Mouse (Mus musculus) limb, embryonic 15.5 days (tissue): ENCODE results near the gene Terb1. TPM values are rescaled to one million over a fixed set of nuclear protein-coding genes. Genes with fewer than 3 reads are reported as not detected.
A peak's percentile ranks its signal among the peaks of the same experiment; 100 is the strongest.

Source experiments
- ATAC-seq: fragments of 200-750 bp; cut with Nextera tagmentation; 2 replicates; pipeline ENCODE4 v1.8.0; 2017; ENCODE audit warnings: low read depth, moderate TSS enrichment; ENCODE audit not compliant: insufficient number of reproducible peaks, low FRiP score, low TSS enrichment
- H3K27ac ChIP-seq: fragments of 300-500 bp; sonication (generic); 2 replicates; pipeline ENCODE4 v1.5.1; 2015; ENCODE audit warnings: moderate library complexity, mild to moderate bottlenecking, inconsistent platforms
- H3K27me3 ChIP-seq: fragments of 300-500 bp; sonication (generic); 2 replicates; pipeline ENCODE4 v1.6.1; 2015; ENCODE audit warnings: inconsistent platforms
- H3K36me3 ChIP-seq: fragments of 300-500 bp; sonication (generic); 2 replicates; pipeline ENCODE4 v1.6.1; 2015; ENCODE audit warnings: inconsistent platforms
- H3K4me1 ChIP-seq: fragments of 300-500 bp; sonication (generic); 2 replicates; pipeline ENCODE4 v1.6.1; 2015; ENCODE audit warnings: inconsistent platforms
- H3K4me2 ChIP-seq: fragments of 300-500 bp; sonication (generic); 2 replicates; pipeline ENCODE4 v1.6.1; 2015; ENCODE audit warnings: mild to moderate bottlenecking, inconsistent platforms
- H3K4me3 ChIP-seq: fragments of 300-500 bp; sonication (generic); 2 replicates; pipeline ENCODE4 v1.5.1; 2015; ENCODE audit warnings: mild to moderate bottlenecking, inconsistent platforms
- H3K9ac ChIP-seq: fragments of 300-500 bp; sonication (generic); 2 replicates; pipeline ENCODE4 v1.6.1; 2015; ENCODE audit warnings: inconsistent platforms
- H3K9me3 ChIP-seq: fragments of 300-500 bp; sonication (generic); 2 replicates; pipeline ENCODE4 v1.6.1; 2016; ENCODE audit warnings: inconsistent platforms
- WGBS: fragments of 180-500 bp; shearing (Covaris S2); methylation state at CpG from one replicate; pipeline ENCODE4 v1.1.7; 2015; 5-methylcytosine and 5-hydroxymethylcytosine counted together
- polyA plus RNA-seq: library from polyadenylated mRNA; unstranded; fragments of >200 nt; fragmentation: Nextera tagmentation; extraction: Ambion mirVana; gene quantifications from 2 replicates; pipeline ENCODE4 v1.2.1, GENCODE M21; 2015

The Terb1 gene
- polyA plus RNA-seq, 1 experiment from 2014 or later: 0.42 TPM

DNA sequence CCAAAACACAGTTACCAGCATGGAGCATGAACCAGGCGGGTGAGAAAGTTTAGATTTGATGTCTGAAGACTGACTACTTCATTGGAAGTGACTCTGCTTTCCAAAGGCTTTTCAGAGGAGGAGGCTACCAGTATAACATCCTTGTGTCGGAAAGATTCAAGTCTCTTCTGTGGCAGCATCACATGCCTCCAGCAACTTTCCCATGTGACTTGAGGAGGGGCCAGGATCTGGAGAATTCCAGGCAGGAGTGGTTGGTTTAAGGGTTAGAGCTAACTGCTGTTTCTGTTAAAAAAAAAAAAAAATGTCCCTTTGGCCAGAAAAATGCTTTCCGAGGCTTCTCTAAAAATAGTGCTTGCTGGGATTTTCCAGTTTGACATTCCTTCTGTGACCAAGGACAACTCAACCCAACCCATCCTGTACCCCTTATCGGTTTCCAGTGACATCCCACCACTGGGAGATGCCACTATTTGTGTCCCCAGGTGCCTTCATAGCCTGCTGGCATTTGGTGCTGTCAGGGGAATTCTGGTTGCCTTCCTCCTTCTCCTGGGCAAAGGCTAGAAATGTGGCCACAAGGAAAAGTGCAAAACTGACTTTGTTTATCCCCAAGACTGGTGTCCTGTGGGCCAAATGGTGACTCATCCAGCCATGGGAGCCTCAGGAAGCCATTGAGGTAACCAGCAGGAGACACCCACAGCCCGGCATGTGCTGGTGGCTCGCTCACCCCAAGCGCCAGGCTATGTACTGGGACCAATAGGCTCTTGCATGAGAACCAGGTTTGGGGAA, 101.2 kb downstream of the Terb1 start:
- no peak overlapping the region for H3K4me2 ChIP-seq
- no peak overlapping the region for H3K9ac ChIP-seq
- H3K4me3 ChIP-seq: no peak overlapping the region
- ATAC-seq: no peak
- no peak overlapping the region for H3K27ac ChIP-seq
- no peaks in the 10 kb centered on the region for H3K36me3 ChIP-seq
- peaks cover 8% of the 10 kb centered on the region for H3K4me1 ChIP-seq
- no peaks in the 10 kb centered on the region for H3K9me3 ChIP-seq
- 77% methylated on average over 7 of the region's 7 CpGs for WGBS
- no peaks in the 10 kb centered on the region for H3K27me3 ChIP-seq

DNA sequence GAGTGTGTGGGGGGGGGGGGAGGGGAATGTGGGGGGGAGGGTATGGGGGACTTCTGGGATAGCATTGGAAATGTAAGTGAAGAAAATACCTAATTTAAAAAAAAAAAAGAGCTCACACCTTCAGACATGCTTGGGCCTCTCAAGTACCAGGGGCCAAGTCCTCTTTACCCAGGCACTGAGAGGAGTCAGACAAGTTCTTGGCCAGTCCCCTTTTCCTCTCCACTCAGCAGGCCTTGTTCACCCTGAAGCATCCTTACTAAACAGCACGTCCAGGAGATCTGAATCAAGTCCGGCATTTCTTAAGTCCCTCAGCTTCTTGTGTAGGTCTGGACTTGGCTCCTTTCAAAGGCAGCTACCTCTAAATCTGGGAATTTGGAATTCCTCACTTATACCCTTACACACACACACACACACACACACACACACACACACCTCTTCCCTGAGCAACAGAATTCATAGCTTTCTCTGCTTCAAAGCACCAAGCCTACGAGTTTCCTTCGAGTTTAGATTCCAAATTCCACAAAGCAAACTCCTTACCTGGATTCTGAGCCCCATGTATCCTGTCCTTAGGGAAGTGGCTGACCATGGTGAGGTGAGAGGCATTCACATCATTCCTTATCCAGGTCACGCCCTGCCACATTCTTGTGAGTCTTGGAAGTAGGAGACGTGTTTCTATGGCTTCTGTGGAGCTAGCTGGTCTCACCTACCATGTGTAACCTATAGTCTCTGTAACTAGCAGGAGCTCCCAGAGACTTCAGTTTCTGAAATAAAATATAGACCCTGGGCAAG, 103.2 kb downstream of the Terb1 start:
- H3K27ac ChIP-seq: no peak overlapping the region
- H3K4me1 ChIP-seq: peaks cover 8% of the 10 kb centered on the region
- no peak for ATAC-seq
- 65% methylated on average over 6 of the region's 6 CpGs for WGBS
- H3K36me3 ChIP-seq: no peaks in the 10 kb centered on the region
- no peak overlapping the region for H3K4me3 ChIP-seq
- H3K9ac ChIP-seq: no peak overlapping the region
- H3K9me3 ChIP-seq: no peaks in the 10 kb centered on the region
- no peaks in the 10 kb centered on the region for H3K27me3 ChIP-seq
- no peak overlapping the region for H3K4me2 ChIP-seq

DNA sequence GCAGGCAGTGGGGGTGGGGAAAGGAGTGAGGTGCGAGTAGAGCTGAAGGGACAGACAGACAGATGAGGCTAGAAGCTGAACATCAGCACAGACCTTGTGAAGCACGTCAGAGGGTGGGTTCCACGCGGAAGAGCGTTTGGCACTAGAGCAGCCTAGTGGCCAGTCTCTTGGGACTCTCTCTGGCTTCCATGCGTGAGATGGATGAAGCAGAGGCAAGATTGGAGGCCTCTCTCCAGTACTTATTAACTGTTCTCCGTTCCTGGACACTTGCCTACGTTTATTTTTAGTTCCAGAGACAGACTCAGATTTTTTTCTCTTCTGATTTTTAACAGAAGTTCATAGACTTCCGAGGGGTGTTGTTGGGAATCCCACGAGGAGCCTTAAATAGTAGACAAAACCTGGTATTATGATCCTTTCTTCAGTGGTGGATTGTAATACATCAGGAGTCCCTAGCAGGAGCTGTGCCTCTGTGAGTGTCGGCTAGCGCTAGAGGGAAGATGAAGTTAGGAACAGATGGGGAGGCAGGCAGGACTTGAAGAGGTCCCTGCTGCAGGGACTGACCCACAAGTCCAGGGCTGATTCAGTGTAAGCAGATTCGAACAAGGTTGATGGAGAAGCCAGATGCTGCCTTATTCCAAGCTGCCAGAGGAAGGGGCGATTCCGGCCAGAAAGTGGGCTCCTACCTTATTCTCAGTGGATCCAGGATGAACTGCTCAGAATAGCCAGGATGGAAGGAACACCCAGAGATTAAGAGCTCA, 104.1 kb downstream of the Terb1 start:
- Histone ChIP-seq H3K36me3 (no peaks in the 10 kb centered on the region), H3K4me3 (no peak overlapping the region), H3K4me1 (peaks cover 8% of the 10 kb centered on the region), H3K9ac (no peak overlapping the region), H3K27me3 (no peaks in the 10 kb centered on the region), H3K9me3 (no peaks in the 10 kb centered on the region), H3K27ac (peak overlapping the region; percentile 71), H3K4me2 (no peak overlapping the region)
- 54% methylated on average over 15 of the region's 15 CpGs for WGBS
- no peak for ATAC-seq

DNA sequence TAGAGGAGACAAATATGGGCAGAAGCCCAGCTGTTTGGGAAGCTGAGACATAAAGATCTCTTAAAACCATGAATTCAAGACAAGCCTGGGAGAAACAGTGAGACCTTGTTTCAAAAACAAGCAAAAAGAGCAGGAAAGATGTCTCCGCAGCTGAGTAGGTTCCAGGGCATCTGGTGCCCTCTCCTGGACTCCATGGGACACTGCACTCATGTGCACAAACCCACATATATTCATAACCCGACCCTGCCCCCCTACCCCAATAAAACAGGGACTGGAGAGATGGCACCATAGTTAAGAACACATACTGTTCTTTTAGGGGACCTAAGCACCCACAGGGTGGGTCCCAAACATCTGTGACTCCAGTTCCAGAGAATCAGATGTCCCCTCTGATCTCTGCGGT, 106.1 kb downstream of the Terb1 start:
- Histone ChIP-seq H3K9me3 (no peaks in the 10 kb centered on the region), H3K36me3 (no peaks in the 10 kb centered on the region), H3K27me3 (no peaks in the 10 kb centered on the region), H3K4me1 (peaks cover 8% of the 10 kb centered on the region), H3K9ac (no peak overlapping the region), H3K4me3 (no peak overlapping the region), H3K27ac (no peak overlapping the region), H3K4me2 (no peak overlapping the region)
- ATAC-seq: no peak
- WGBS: 71% methylated on average over 3 of the region's 3 CpGs

Other genes starting within 250 kb of the Terb1 start
- gene Cmtm2a, start 216.7 kb downstream of the Terb1 start, polyA plus RNA-seq: not detected in 2 replicates
- not detected in 2 replicates for gene Gm45711, start 199.8 kb downstream of the Terb1 start, polyA plus RNA-seq
- not detected in 2 replicates for gene Cmtm1, start 199.8 kb downstream of the Terb1 start, polyA plus RNA-seq
- gene Gm11020, start 188.3 kb downstream of the Terb1 start, polyA plus RNA-seq: not detected in 2 replicates
- gene Cmtm2b, start 187.7 kb downstream of the Terb1 start, polyA plus RNA-seq: not detected in 2 replicates
- 166 and 178 TPM in 2 replicates for gene Cmtm3, start 170.5 kb downstream of the Terb1 start, polyA plus RNA-seq
- gene Cmtm4, start 114.1 kb downstream of the Terb1 start, polyA plus RNA-seq: 1.7 and 2.7 TPM in 2 replicates
- 53.7 and 62.8 TPM in 2 replicates for gene Dync1li2, start 66.9 kb downstream of the Terb1 start, polyA plus RNA-seq
- 92.1 and 93.8 TPM in 2 replicates for gene Nae1, start 24.7 kb upstream of the Terb1 start, polyA plus RNA-seq
- gene Car7, start 24.8 kb upstream of the Terb1 start, polyA plus RNA-seq: 1.0 and 1.2 TPM in 2 replicates
- gene Pdp2, start 81.5 kb upstream of the Terb1 start, polyA plus RNA-seq: 8.8 and 10.1 TPM in 2 replicates
- gene Cdh16, start 114.5 kb upstream of the Terb1 start, polyA plus RNA-seq: 1.4 and 2.1 TPM in 2 replicates
- gene Rrad, start 121.4 kb upstream of the Terb1 start, polyA plus RNA-seq: 25.9 and 44.8 TPM in 2 replicates
- gene Ciao2b, start 132.1 kb upstream of the Terb1 start, polyA plus RNA-seq: 83.0 and 92.9 TPM in 2 replicates
- gene Ces2a, start 224.1 kb upstream of the Terb1 start, polyA plus RNA-seq: not detected in 2 replicates